Mouse (Mus musculus): ENCODE data around the gene Lgals9.
A peak's percentile ranks its signal among the peaks of the same experiment; 100 is the strongest.

Gene Lgals9

GRCm38 (mm10) chr11:78984483-78985177, at the start of gene Lgals9:
Gene Lgals9 (minus strand): TSS chr11:78984946.
- DNase-seq (ENCODE audit: low read depth, low spot score), result no peak

- DNase-seq (ENCODE audit: low read depth, low spot score), result no peak
Observed at GRCm38 (mm10) chr11:79033636-79034035, 48.9 kb upstream of the Lgals9 start.

GRCm38 (mm10) chr11:79033021-79033420, 48.3 kb upstream of the Lgals9 start:
- no peak for DNase-seq (ENCODE audit: low read depth, low spot score)

GRCm38 (mm10) chr11:79031452-79031746, 46.7 kb upstream of the Lgals9 start:
- no peak for DNase-seq (ENCODE audit: low read depth, low spot score)

- DNase-seq (ENCODE audit: low read depth, low spot score), result peak; percentile 69
Observed at GRCm38 (mm10) chr11:79030570-79031451, 46.1 kb upstream of the Lgals9 start.

- DNase-seq (ENCODE audit: low read depth, low spot score), result no peak
Observed at GRCm38 (mm10) chr11:79023751-79024150, 39.0 kb upstream of the Lgals9 start.

GRCm38 (mm10) chr11:79023342-79023741, 38.6 kb upstream of the Lgals9 start:
- DNase-seq (ENCODE audit: low read depth, low spot score), result peak; percentile 50

- DNase-seq (ENCODE audit: low read depth, low spot score), result no peak
Observed at GRCm38 (mm10) chr11:79022836-79023235, 38.1 kb upstream of the Lgals9 start.

- no peak for DNase-seq (ENCODE audit: low read depth, low spot score)
Observed at GRCm38 (mm10) chr11:79020535-79021045, 35.8 kb upstream of the Lgals9 start.

- DNase-seq (ENCODE audit: low read depth, low spot score), result no peak
Observed at GRCm38 (mm10) chr11:79019839-79020534, 35.2 kb upstream of the Lgals9 start.

- peak; percentile 67 for DNase-seq (ENCODE audit: low read depth, low spot score)
Observed at GRCm38 (mm10) chr11:79018954-79019704, 34.4 kb upstream of the Lgals9 start.

- no peak for DNase-seq (ENCODE audit: low read depth, low spot score)
Observed at GRCm38 (mm10) chr11:79017161-79017606, 32.4 kb upstream of the Lgals9 start.

- no peak for DNase-seq (ENCODE audit: low read depth, low spot score)
Observed at GRCm38 (mm10) chr11:79016236-79016635, 31.5 kb upstream of the Lgals9 start.

GRCm38 (mm10) chr11:79015660-79016215, 31.0 kb upstream of the Lgals9 start:
- DNase-seq (ENCODE audit: low read depth, low spot score), result no peak

- no peak for DNase-seq (ENCODE audit: low read depth, low spot score)
Observed at GRCm38 (mm10) chr11:79014602-79015325, 30.0 kb upstream of the Lgals9 start.

- DNase-seq (ENCODE audit: low read depth, low spot score), result no peak
Observed at GRCm38 (mm10) chr11:79013806-79014205, 29.1 kb upstream of the Lgals9 start.

- no peak for DNase-seq (ENCODE audit: low read depth, low spot score)
Observed at GRCm38 (mm10) chr11:79013056-79013455, 28.3 kb upstream of the Lgals9 start.

- DNase-seq (ENCODE audit: low read depth, low spot score), result no peak
Observed at GRCm38 (mm10) chr11:79012529-79012928, 27.8 kb upstream of the Lgals9 start.

- DNase-seq (ENCODE audit: low read depth, low spot score), result no peak
Observed at GRCm38 (mm10) chr11:79008891-79009290, 24.1 kb upstream of the Lgals9 start.

GRCm38 (mm10) chr11:79008007-79008775, 23.4 kb upstream of the Lgals9 start:
- no peak for DNase-seq (ENCODE audit: low read depth, low spot score)
